Mouse (Mus musculus) A20 (cell line): Measurements from ENCODE around the gene Vmn1r9.
"Not testable (repeated sequence)": the region's sequence is repeated elsewhere in the genome, so short reads cannot be mapped to it uniquely, and the experiment has no call there.

ENCODE experiments used
- DNase-seq: peaks from one replicate; pipeline ENCODE4 v3.0.0-alpha.2; 2011; ENCODE audit warnings: low read depth, low spot score

Gene Vmn1r9

DNA sequence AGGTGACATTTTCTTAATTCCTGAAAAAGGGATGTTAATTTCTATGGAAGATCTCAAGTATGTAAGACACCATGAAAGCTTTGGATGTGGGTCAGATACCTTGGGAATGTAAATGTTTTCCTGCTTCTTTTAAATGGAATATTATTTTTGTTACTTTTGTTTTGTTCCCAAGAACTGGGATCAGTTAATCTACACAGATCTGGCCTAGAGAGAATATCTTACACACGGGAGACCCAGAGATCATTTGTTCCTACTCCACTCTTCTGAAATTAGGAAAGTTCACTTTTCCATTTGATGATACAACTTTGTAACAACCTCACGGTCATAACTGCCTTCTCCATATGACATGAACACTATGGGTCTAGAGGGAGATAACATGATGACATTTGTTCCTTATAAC lies at the start of gene Vmn1r9:
Vmn1r9 (plus strand) TSS at position 301 of the 400 bp plus-strand sequence.
- DNase-seq, result no peak

GRCm38 (mm10) chr6:57025224-57025623 lies 41.4 kb upstream of the Vmn1r9 start, which contains the start of gene Vmn1r7:
Gene Vmn1r7, minus strand, starts transcription at chr6:57025324.
- not testable (repeated sequence) for DNase-seq

- DNase-seq, result no peak
These were observed 34.6 kb upstream of the Vmn1r9 start, which contains the start of gene Vmn1r8 for GRCm38 (mm10) chr6:57031984-57032383. Gene Vmn1r8, plus strand, starts transcription at chr6:57032284.

DNA sequence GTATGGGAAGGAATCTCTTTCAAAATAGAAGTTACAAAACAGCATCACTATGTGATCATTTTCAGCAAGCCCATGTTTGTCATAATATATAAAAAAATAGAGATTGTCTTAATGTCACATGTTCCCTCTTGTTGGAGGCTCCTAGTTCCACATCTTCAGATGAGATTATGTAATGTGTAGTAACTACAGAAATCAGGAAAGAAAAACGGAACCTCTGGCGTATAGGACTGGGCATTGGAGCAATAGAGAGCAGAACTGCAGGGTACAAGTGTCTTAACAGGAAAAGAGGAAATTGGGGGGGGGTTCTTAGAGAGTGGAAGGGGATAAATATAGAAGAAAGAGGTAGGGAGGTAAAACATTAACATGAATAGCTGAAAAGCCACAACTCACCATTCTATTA lies 31.9 kb upstream of the Vmn1r9 start:
- DNase-seq, result no peak

DNA sequence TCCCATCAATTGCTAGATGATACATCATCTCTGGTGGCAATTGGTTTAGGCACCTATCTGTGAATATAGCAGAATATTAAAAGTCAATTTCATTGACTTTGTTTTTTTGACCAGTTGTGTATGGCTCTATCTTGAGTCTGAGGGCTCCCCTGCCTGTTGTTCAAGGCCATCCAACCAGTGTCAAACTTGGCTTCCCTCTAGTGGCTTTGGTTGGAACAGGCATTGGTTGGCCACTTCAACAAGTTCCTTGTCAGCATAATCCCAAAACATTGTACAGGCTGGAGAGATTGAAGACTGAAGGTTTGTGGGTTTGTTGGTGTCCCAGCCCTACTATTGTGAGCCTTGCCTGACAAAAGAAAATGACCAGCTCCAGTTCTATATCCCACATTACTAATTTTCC lies 2.9 kb upstream of the Vmn1r9 start:
- DNase-seq, result no peak

DNA sequence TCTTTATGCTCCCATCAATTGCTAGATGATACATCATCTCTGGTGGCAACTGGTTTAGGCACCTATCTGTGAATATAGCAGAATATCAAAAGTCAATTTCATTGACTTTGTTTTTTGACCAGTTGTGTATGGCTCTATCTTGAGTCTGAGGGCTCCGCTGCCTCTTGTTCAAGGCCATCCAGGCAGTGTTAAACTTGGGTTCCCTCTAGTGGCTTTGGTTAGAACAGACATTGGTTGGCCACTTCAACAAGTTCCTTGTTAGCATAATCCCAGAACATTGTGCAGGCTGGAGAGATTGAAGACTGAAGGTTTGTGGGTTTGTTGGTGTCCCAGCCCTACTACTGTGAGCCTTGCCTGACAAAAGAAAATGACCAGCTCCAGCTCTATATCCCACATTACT lies 39.8 kb downstream of the Vmn1r9 start:
- peak; percentile 2 for DNase-seq

DNA sequence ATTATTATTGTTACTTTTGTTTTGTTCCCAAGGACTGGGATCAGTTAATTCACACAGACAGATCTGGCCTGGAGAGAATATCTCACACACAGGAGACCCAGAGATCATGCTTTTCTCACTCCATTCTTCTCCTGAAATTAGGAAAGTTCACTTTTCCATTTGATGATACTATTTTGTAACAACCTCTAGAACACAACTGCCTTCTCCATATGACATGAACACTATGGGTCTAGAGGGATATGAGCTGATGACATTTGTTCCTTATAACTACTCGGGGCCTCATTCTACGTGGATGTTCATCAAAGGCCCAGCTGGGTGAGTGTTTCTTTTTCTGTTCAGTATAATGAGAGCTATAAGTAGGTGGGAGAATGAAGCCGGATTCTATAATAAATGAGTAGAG lies 42.6 kb downstream of the Vmn1r9 start, which contains the start of gene Vmn1r10:
Vmn1r10 (plus strand) TSS at position 301 of the 400 bp plus-strand sequence.
- DNase-seq, result no peak
